Mouse (Mus musculus): ENCODE data around the gene Apoa5.
A peak's percentile ranks its signal among the peaks of the same experiment; 100 is the strongest.
"Not testable (repeated sequence)": the region's sequence is repeated elsewhere in the genome, so short reads cannot be mapped to it uniquely, and the experiment has no call there.

Apoa5 gene

GRCm38 (mm10) chr9:46261131-46261530, 7.3 kb upstream of the Apoa5 start:
- DNase-seq (ENCODE audit: low read depth, low spot score) = no peak

- no peak for DNase-seq (ENCODE audit: low read depth, low spot score)
Measured at GRCm38 (mm10) chr9:46269125-46269524, 692 bp downstream of the Apoa5 start.

- DNase-seq (ENCODE audit: low read depth, low spot score) = no peak
Measured at GRCm38 (mm10) chr9:46270782-46271181, 2.3 kb downstream of the Apoa5 start.

- no peak for DNase-seq (ENCODE audit: low read depth, low spot score)
Measured at GRCm38 (mm10) chr9:46272070-46272469, 3.6 kb downstream of the Apoa5 start.

- DNase-seq (ENCODE audit: low read depth, low spot score) = peak; percentile 87
Measured at GRCm38 (mm10) chr9:46272677-46273454, 4.4 kb downstream of the Apoa5 start, which contains the start of gene Zpr1. Gene Zpr1, plus strand, starts transcription at chr9:46273064.

- DNase-seq (ENCODE audit: low read depth, low spot score) = no peak
Measured at GRCm38 (mm10) chr9:46274494-46274893, 6.1 kb downstream of the Apoa5 start.

GRCm38 (mm10) chr9:46282631-46283436, 14.4 kb downstream of the Apoa5 start, which contains the start of gene Bud13:
Gene Bud13, plus strand, starts transcription at chr9:46283008.
- peak; percentile 89 for DNase-seq (ENCODE audit: low read depth, low spot score)

- no peak for DNase-seq (ENCODE audit: low read depth, low spot score)
Measured at GRCm38 (mm10) chr9:46298381-46298780, 29.9 kb downstream of the Apoa5 start.

- peak; percentile 46 for DNase-seq (ENCODE audit: low read depth, low spot score)
Measured at GRCm38 (mm10) chr9:46302142-46302541, 33.7 kb downstream of the Apoa5 start.

GRCm38 (mm10) chr9:46309121-46309520, 40.7 kb downstream of the Apoa5 start:
- DNase-seq (ENCODE audit: low read depth, low spot score) = no peak

- peak; percentile 71 for DNase-seq (ENCODE audit: low read depth, low spot score)
Measured at GRCm38 (mm10) chr9:46314507-46314906, 46.1 kb downstream of the Apoa5 start.

GRCm38 (mm10) chr9:46314921-46315320, 46.5 kb downstream of the Apoa5 start:
- no peak for DNase-seq (ENCODE audit: low read depth, low spot score)

- no peak for DNase-seq (ENCODE audit: low read depth, low spot score)
Measured at GRCm38 (mm10) chr9:46315807-46316365, 47.5 kb downstream of the Apoa5 start.

GRCm38 (mm10) chr9:46316388-46316787, 48.0 kb downstream of the Apoa5 start:
- no peak for DNase-seq (ENCODE audit: low read depth, low spot score)

- no peak for DNase-seq (ENCODE audit: low read depth, low spot score)
Measured at GRCm38 (mm10) chr9:46316909-46317308, 48.5 kb downstream of the Apoa5 start.

GRCm38 (mm10) chr9:46317957-46318356, 49.5 kb downstream of the Apoa5 start:
- DNase-seq (ENCODE audit: low read depth, low spot score) = no peak

GRCm38 (mm10) chr9:46319886-46320285, 51.5 kb downstream of the Apoa5 start, which contains the start of gene 4931429L15Rik:
Gene 4931429L15Rik, minus strand, starts transcription at chr9:46319986.
- not testable (repeated sequence) for DNase-seq (ENCODE audit: low read depth, low spot score)

- DNase-seq (ENCODE audit: low read depth, low spot score) = no peak
Measured at GRCm38 (mm10) chr9:46320461-46320860, 52.0 kb downstream of the Apoa5 start.

Measured in retina, postnatal 7 days (tissue).